Mouse (Mus musculus) thymus, adult 2 months (tissue): ENCODE measurements around the gene Bcl7c.

Experiments used
- CTCF ChIP-seq: fragments of 200-500 bp; IDR thresholded peaks from 2 replicates; pipeline ENCODE4 v1.5.1; 2012; ENCODE audit warnings: mild to moderate bottlenecking, control low read depth, low read length, moderate library complexity, borderline replicate concordance; ENCODE audit not compliant: control insufficient read depth, poor library complexity, insufficient read depth; ENCODE audit errors: extremely low read depth
- POLR2A ChIP-seq: fragments of 200-500 bp; IDR thresholded peaks from 2 replicates; pipeline ENCODE4 v1.6.1; 2012; ENCODE audit warnings: mild to moderate bottlenecking, low read length, control low read depth, moderate library complexity; ENCODE audit not compliant: control insufficient read depth, poor library complexity, insufficient read depth; ENCODE audit errors: extremely low read depth

GRCm38 (mm10) chr7:127711456-127711855 is 2.7 kb upstream of the Bcl7c start:
- TF ChIP-seq POLR2A = no peak
- TF ChIP-seq CTCF = no peak
